Mouse (Mus musculus) cortical plate, adult 2 months (tissue): ENCODE results near the gene Amotl1.

Experiments
- CTCF ChIP-seq: fragments of 200-500 bp; IDR thresholded peaks from 2 replicates; pipeline ENCODE4 v1.5.1; 2011; ENCODE audit warnings: mild to moderate bottlenecking, control low read depth, low read length; ENCODE audit not compliant: insufficient read depth; ENCODE audit errors: extremely low read depth
- POLR2A ChIP-seq: fragments of 200-500 bp; IDR thresholded peaks from 2 replicates; pipeline ENCODE4 v1.6.1; 2011; ENCODE audit warnings: mild to moderate bottlenecking, low read length, control low read depth; ENCODE audit not compliant: insufficient read depth; ENCODE audit errors: extremely low read depth

DNA sequence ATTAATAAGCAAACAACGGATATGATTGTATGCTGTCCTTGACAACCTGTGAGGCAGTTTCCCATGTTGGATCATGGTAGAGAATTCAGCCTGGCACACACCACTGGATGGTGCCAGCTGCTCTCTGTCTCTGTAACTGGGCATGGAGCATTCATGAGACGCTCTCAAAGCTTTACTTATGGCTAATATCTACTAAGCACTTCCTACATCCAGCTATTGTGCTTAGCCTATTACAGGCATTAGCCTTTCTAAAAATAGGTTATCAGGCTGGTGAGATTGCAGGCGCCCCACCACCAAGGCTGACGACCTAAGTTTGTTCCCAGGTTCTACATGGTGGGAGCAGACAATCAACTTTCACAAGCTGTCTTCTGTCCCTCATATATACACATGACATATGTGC, 65.9 kb downstream of the Amotl1 start:
- no peak for TF ChIP-seq POLR2A
- no peak for TF ChIP-seq CTCF
